Mouse (Mus musculus) neural tube, embryonic 11.5 days (tissue): ENCODE data around the gene Elp4. TPM values are rescaled to one million over a fixed set of nuclear protein-coding genes. Genes with fewer than 3 reads are reported as not detected.

ENCODE experiments used
- ATAC-seq: fragments of 200-750 bp; cut with Nextera tagmentation; 2 replicates; pipeline ENCODE4 v1.8.0; 2017; ENCODE audit warnings: moderate number of reproducible peaks, mild to moderate bottlenecking, moderate TSS enrichment, moderate library complexity; ENCODE audit not compliant: insufficient read depth, low FRiP score, low TSS enrichment
- DNase-seq: peaks from one replicate; pipeline ENCODE4 v3.0.0-alpha.2; 2015; ENCODE audit warnings: low spot score
- H3K27ac ChIP-seq: fragments of 300-500 bp; sonication (generic); 2 replicates; pipeline ENCODE4 v1.5.1; 2014; ENCODE audit warnings: low read depth, mild to moderate bottlenecking, low read length
- H3K27me3 ChIP-seq: fragments of 300-500 bp; sonication (generic); 2 replicates; pipeline ENCODE4 v1.6.1; 2014; ENCODE audit warnings: mild to moderate bottlenecking, low read length, mixed read lengths; ENCODE audit not compliant: control insufficient read depth, insufficient read depth
- H3K36me3 ChIP-seq: fragments of 300-500 bp; sonication (generic); 2 replicates; pipeline ENCODE4 v1.6.1; 2014; ENCODE audit warnings: mild to moderate bottlenecking, low read length, moderate library complexity, mixed read lengths; ENCODE audit not compliant: control insufficient read depth, insufficient read depth
- H3K4me1 ChIP-seq: fragments of 300-500 bp; sonication (generic); 2 replicates; pipeline ENCODE4 v1.6.1; 2014; ENCODE audit warnings: low read length, mixed read lengths; ENCODE audit not compliant: control insufficient read depth, insufficient read depth
- H3K4me2 ChIP-seq: fragments of 300-500 bp; sonication (generic); 2 replicates; pipeline ENCODE4 v1.6.1; 2014; ENCODE audit warnings: low read depth, mild to moderate bottlenecking, moderate library complexity
- H3K4me3 ChIP-seq: fragments of 300-500 bp; sonication (generic); 2 replicates; pipeline ENCODE4 v1.5.1; 2014; ENCODE audit warnings: low read depth, low read length
- H3K9ac ChIP-seq: fragments of 300-500 bp; sonication (generic); 2 replicates; pipeline ENCODE4 v1.6.1; 2014; ENCODE audit warnings: mild to moderate bottlenecking, low read length
- H3K9me3 ChIP-seq: fragments of 300-500 bp; sonication (generic); 2 replicates; pipeline ENCODE4 v1.6.1; 2016; ENCODE audit warnings: low read length; ENCODE audit not compliant: control insufficient read depth
- WGBS: fragments of 180-500 bp; shearing (Covaris S2); extraction: QIAGEN DNeasy Blood & Tissue Kit; methylation state at CpG from one replicate; pipeline ENCODE4 v1.1.7; 2014; 5-methylcytosine and 5-hydroxymethylcytosine counted together
- polyA plus RNA-seq: library from polyadenylated mRNA; unstranded; fragments of >200 nt; fragmentation: Nextera tagmentation; extraction: Ambion mirVana; gene quantifications from 2 replicates; pipeline ENCODE4 v1.2.1, GENCODE M21; 2014

Elp4 gene
- polyA plus RNA-seq, 1 experiment from 2014 or later: 53.2 TPM

GRCm38 (mm10) chr2:105674875-105675729 is 229.3 kb downstream of the Elp4 start:
- Histone ChIP-seq H3K9ac (peak overlapping the region; percentile 92), H3K9me3 (no peaks in the 10 kb centered on the region), H3K4me2 (peak overlapping the region; percentile 71), H3K36me3 (no peaks in the 10 kb centered on the region), H3K4me1 (peaks cover 15% of the 10 kb centered on the region), H3K27ac (peak overlapping the region; percentile 81), H3K4me3 (peak overlapping the region; percentile 62), H3K27me3 (peaks cover 71% of the 10 kb centered on the region)
- peak; percentile 85 for ATAC-seq
- whole genome bisulfite sequencing: under 1% methylated on average over 49 of the region's 49 CpGs
- peak; percentile 91 for DNase-seq

DNA sequence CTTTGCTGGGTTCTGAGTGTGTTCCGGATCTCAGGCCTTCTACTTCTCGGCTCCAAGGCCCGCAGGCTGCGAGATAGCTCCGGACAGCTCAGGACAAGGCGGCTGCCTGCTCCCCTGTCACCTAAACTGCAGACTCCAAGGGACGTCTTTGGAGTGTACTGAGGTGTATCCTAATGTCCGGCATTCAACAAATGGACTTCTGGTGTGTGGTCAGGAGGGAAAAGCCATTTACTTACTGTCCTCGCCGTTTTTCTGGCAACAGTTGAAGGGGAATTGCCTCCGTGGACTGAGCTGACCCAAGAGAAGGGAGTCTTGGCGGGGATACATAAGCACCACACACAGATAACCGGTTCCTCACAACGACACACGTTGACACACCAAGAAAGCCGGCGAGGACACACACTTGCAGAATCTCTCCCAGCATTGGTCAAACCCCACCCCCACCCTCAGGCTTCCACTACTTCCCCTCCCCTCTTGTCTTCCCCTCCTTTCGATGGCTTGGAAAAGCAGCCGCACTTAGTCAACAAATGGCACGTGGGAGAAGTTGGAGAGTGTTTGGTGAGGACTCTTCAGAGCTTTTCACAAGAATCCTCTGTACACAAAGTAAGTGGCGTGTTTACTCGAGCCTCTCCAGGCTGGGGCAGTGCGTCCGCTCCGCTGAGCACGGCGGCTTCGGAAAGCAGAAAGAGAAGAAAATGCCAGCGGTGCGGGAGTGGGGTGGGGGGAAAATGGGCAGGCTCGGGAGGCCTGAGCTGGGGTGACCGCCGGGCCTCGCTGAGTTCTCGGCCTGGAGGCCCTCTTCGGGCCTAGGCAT is 230.1 kb downstream of the Elp4 start:
- H3K27ac ChIP-seq: peak overlapping the region; percentile 58
- H3K27me3 ChIP-seq: peaks cover 75% of the 10 kb centered on the region
- 1% methylated on average over 36 of the region's 36 CpGs for WGBS
- peak overlapping the region; percentile 62 for H3K4me3 ChIP-seq
- ATAC-seq: peak; percentile 11
- H3K4me2 ChIP-seq: peak overlapping the region; percentile 71
- H3K9ac ChIP-seq: peak overlapping the region; percentile 67
- no peaks in the 10 kb centered on the region for H3K9me3 ChIP-seq
- no peaks in the 10 kb centered on the region for H3K36me3 ChIP-seq
- DNase-seq: peak; percentile 62
- H3K4me1 ChIP-seq: peaks cover 23% of the 10 kb centered on the region

DNA sequence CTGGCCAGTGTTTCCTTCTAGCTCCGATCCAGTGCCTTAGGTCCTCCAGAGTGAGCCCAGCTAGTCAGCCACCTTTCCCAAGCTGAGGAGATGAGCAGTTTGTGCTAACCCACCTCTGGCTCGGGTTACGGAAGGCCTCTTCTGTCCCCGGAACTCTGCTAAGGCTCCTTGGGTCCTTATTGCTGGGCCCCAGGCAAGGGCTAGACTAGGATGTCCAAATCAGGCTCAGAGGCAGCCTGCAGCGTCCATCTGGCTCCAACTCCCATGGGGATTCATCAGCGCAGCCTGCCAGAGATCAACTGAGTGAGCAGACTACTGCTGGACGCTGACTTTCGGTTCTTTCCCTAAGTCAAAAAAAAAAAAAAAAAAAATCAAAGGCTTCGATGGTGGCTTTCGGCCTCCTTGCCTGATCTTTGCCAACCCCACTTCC is 230.7 kb downstream of the Elp4 start:
- H3K9ac ChIP-seq: peak overlapping the region; percentile 60
- H3K9me3 ChIP-seq: no peaks in the 10 kb centered on the region
- H3K4me1 ChIP-seq: peaks cover 27% of the 10 kb centered on the region
- peak overlapping the region; percentile 58 for H3K27ac ChIP-seq
- H3K27me3 ChIP-seq: peaks cover 80% of the 10 kb centered on the region
- H3K4me3 ChIP-seq: peak overlapping the region; percentile 62
- 1% methylated on average over 10 of the region's 10 CpGs for WGBS
- H3K36me3 ChIP-seq: no peaks in the 10 kb centered on the region
- ATAC-seq (no peak), DNase-seq (peak; percentile 61)
- peak overlapping the region; percentile 71 for H3K4me2 ChIP-seq

DNA sequence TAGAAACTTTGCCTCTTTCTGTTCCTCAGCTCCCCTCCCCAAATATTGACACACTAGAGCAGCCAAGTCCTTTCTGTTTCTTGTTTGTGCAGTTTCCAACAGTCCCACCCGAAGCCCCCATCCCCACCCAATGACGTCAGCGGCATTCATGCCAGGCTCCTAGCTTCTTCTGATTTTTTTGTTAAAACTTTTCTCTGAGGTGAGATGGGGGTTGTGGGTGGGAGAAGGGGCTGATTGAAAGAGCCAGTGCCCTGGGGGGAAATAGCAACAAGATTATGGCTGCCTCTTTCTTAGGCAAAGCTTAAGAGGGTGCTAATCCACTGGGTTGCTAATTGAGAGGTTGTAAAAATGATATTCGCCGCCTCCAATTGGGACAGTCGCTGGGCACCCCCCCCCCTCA is 231.3 kb downstream of the Elp4 start:
- H3K36me3 ChIP-seq: no peaks in the 10 kb centered on the region
- WGBS: 1% methylated on average over 6 of the region's 6 CpGs
- H3K4me2 ChIP-seq: peak overlapping the region; percentile 71
- H3K27ac ChIP-seq: 0 out of 2 replicates have a peak overlapping the region, but pooled peaks have one; percentile 27
- H3K9ac ChIP-seq: peak overlapping the region; percentile 60
- ATAC-seq (no peak), DNase-seq (peak; percentile 35)
- peak overlapping the region; percentile 62 for H3K4me3 ChIP-seq
- H3K9me3 ChIP-seq: no peaks in the 10 kb centered on the region
- H3K4me1 ChIP-seq: peaks cover 28% of the 10 kb centered on the region
- peaks cover 86% of the 10 kb centered on the region for H3K27me3 ChIP-seq

DNA sequence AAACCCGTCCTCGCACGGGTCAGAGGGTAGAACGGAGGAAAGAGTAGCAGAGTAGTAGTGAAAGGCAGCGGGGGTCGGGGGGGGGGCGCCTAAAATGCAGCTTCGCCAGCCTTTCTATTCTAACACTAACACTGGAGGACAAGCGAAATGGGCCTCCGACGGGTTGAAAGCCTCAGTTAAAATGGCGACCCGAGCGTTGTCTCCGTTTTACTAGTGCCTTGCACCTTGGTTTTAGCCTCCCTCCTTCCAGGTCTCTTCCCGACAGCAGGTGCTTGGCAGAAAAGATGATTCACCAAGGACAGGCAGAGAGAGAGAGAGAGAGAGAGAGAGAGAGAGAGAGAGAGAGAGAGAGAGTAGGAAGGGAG is 231.8 kb downstream of the Elp4 start:
- peak overlapping the region; percentile 62 for H3K4me3 ChIP-seq
- DNase-seq (peak; percentile 43), ATAC-seq (no peak)
- H3K9me3 ChIP-seq: no peaks in the 10 kb centered on the region
- peak overlapping the region; percentile 43 for H3K9ac ChIP-seq
- peak overlapping the region; percentile 71 for H3K4me2 ChIP-seq
- no peak overlapping the region for H3K27ac ChIP-seq
- WGBS: 1% methylated on average over 16 of the region's 16 CpGs
- H3K27me3 ChIP-seq: peaks cover 87% of the 10 kb centered on the region
- H3K36me3 ChIP-seq: no peaks in the 10 kb centered on the region
- peaks cover 28% of the 10 kb centered on the region for H3K4me1 ChIP-seq

DNA sequence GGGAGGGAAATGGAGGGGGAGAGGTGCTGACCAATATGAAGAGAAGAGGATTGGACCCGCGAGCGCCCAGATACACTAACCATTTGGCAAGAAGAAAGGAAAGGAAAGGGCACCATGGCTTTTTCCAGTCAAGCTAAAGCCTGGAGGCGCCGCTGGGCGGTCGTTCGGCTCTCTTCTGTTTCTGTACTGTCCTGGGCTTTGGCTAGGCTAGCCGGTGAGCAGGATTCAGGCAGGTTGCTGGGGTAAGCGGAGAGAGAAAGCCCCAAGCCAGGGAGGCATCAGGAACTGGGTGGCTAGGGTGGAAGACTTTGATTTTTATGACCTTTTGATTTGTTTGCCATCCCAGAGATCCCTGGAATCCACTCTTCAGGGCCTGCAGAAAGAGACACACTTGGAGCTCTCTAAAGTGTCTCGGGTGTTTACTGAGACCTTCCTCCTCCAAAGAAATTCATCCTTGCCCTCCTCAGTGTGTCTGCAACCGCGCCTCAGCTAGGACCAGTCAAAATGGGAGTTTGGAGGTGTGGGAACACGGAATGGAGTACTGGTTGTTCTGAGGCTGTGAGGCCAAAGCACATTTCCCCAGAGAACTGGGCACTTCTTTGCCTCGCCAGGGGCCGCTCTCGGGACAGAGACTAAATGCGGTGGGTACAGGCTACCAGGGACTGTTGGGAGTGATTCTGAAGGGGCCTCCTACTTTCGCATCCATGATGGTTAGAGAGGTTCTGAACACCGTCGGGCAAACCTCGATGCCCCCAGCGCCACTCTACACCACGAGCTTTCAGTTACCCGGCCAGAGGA is 232.4 kb downstream of the Elp4 start:
- Histone ChIP-seq H3K36me3 (no peaks in the 10 kb centered on the region), H3K4me3 (peak overlapping the region; percentile 62), H3K4me1 (peaks cover 30% of the 10 kb centered on the region), H3K27me3 (peaks cover 88% of the 10 kb centered on the region), H3K27ac (no peak overlapping the region), H3K9me3 (no peaks in the 10 kb centered on the region), H3K9ac (peak overlapping the region; percentile 43), H3K4me2 (peak overlapping the region; percentile 71)
- WGBS: under 1% methylated on average over 25 of the region's 25 CpGs
- ATAC-seq (no peak), DNase-seq (peak; percentile 54)

- peak overlapping the region; percentile 71 for H3K4me2 ChIP-seq
- no peak overlapping the region for H3K27ac ChIP-seq
- H3K36me3 ChIP-seq: no peaks in the 10 kb centered on the region
- DNase-seq (no peak), ATAC-seq (no peak)
- peaks cover 33% of the 10 kb centered on the region for H3K4me1 ChIP-seq
- 1% methylated on average over 9 of the region's 9 CpGs for WGBS
- H3K9ac ChIP-seq: peak overlapping the region; percentile 12; the same call in 1 of the 2 replicates
- H3K27me3 ChIP-seq: peaks cover 87% of the 10 kb centered on the region
- H3K9me3 ChIP-seq: no peaks in the 10 kb centered on the region
- peak overlapping the region; percentile 62 for H3K4me3 ChIP-seq
These were observed 233.1 kb downstream of the Elp4 start for GRCm38 (mm10) chr2:105671116-105671797.

DNA sequence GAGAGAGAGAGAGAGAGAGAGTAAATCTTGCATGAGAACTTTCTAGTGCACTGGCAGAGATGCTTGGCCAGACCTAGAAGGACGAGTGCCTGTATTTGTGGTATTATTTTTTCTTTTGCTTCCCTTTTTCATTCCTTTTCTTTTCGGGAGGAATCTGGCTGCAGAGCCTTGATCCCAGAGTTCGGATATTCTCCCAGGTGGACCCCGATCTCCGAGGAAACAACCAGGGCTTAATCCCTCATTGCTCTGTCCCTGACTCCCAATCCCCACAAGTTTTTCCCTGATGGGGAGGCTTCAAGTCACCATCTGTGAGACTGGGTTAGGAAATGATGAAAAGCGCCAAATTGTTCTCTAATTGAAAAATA is 233.7 kb downstream of the Elp4 start:
- H3K36me3 ChIP-seq: no peaks in the 10 kb centered on the region
- 2% methylated on average over 6 of the region's 6 CpGs for WGBS
- peak; percentile 17 for DNase-seq
- no peak overlapping the region for H3K27ac ChIP-seq
- H3K4me3 ChIP-seq: peak overlapping the region; percentile 62
- H3K9ac ChIP-seq: 0 out of 2 replicates have a peak overlapping the region, but pooled peaks have one; percentile 12
- H3K9me3 ChIP-seq: no peaks in the 10 kb centered on the region
- peak overlapping the region; percentile 71 for H3K4me2 ChIP-seq
- H3K4me1 ChIP-seq: peaks cover 33% of the 10 kb centered on the region
- H3K27me3 ChIP-seq: peaks cover 87% of the 10 kb centered on the region
- no peak for ATAC-seq
